Mouse (Mus musculus) fibroblast of lung, adult 2 months (primary cell): ENCODE results near the gene Lims1.

ENCODE experiments used
- DNase-seq: peaks from one replicate; pipeline ENCODE4 v3.0.0-alpha.2; 2011; ENCODE audit warnings: low read depth

The Lims1 gene

GRCm38 (mm10) chr10:58446384-58447279 lies 123.4 kb downstream of the Lims1 start, which contains the start of gene Ranbp2:
Ranbp2 (plus strand) TSS chr10:58446920.
- peak; percentile 91 for DNase-seq

DNA sequence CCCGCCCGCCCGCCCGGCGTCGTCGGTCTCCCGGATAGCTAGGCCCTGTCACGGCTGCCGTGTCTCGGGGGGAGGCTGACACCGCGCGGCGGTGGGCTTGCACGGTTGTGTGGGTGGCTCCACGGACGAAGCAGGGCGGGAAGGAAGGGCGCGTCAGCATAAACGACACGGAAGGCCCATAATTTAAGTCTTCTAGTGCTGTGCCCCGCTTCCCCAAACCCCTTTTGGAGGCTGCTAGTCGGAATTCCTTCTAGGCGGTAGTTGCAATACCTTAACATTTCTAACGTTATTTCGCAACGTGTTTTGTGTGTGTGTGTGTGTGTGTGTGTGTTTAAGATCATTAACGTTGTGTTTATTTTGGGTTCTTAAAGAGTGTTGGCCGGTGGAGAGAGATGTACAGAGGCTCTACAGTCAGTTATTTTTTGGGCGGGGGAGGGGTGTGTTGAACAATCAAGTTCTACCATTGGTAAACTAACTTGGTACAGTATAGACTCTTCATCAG lies 124.1 kb downstream of the Lims1 start:
- DNase-seq, result no peak

DNA sequence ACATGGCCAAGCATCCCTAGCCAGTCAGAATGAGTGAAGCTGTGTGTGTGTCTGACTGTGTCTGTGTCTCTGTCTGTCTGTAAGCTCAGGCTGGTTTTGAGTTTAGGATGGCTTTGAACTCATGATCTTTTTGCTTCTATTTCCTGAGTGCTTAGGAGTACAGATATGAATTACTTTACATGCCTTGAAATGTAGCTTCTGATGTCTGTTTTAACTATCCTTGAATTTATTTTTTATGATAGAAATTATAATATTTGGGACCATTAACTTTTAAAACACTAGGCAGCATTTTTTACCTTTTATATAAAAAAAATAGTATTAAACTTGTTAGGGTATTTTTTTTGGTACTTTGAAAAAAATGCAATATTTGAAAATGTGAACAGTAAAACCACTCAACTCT lies 128.3 kb downstream of the Lims1 start:
- DNase-seq, result no peak

DNA sequence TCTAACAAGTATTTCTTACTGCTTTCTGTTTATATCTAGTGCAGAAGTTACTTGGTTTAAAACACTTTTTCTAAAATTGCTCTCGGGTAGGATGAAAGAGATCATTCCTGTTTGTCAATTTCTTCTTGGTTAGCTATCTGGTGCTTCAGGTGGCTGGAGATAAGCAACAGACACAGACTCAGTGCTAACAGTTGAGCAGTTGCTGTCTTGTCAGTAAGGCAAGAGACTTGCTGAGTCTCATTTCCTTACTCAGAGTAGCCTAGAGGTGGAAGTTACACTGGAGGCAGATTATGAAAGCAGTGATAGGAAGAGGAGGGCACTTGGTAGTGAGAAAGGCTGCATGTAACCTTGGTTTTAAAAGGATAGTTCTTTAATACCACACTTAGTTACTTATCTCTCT lies 128.9 kb downstream of the Lims1 start:
- DNase-seq, result no peak

GRCm38 (mm10) chr10:58459896-58460295 lies 136.6 kb downstream of the Lims1 start:
- no peak for DNase-seq
